Mouse (Mus musculus) layer of hippocampus, postnatal 36 days (tissue): ENCODE results near the gene Dnaaf1. TPM values are rescaled to one million over a fixed set of nuclear protein-coding genes. Genes with fewer than 3 reads are reported as not detected.
A peak's percentile ranks its signal among the peaks of the same experiment; 100 is the strongest.

Experiments used
- DNase-seq, 2 experiments: peaks; one replicate each; pipeline ENCODE4 v3.0.0; 2022
- total RNA-seq, 2 experiments: library from RNA; stranded (reverse); gene quantifications; 2 replicates each; pipeline ENCODE4 v1.2.3; 2021

The Dnaaf1 gene
- total RNA-seq, 2 experiments from 2014 or later = 0.12 to 0.18 TPM

DNA sequence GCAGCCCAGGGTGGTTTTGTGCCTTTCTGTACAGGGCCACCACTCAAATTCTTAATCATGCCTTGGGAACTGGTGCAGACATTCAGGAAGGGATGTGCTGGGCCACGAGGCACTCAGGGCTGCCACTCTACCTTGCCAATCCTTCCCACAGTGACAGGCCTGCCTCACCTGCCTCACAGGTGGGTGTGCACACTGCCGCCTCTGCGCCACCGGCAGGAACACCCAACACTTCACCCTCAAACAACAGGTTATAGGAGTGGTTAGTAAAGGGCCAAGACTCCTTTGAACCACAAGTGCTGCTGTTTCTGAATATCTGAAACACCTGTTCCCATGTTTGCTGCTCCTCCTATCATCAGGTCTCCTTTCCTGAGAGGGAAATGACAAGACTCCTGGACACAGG lies 2.6 kb upstream of the Dnaaf1 start:
- DNase-seq = no peak

DNA sequence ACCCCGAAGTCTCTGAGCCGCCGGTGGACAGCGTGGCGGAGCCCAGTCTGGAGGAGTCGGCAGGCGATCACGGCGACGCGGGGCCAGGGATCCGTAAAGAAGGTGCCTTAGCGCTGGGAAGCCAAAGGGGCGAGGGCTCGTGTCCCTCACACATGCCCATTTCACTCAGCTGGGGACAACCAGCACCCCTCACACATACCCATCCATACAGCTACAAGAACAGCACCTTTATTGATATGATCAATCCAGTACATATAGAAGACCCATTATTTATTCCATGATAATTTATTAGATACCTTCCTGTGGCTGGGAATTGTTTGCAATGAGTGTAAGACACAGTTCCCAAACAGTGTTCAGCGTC lies 311 bp downstream of the Dnaaf1 start:
- DNase-seq = no peak

GRCm38 (mm10) chr8:119579096-119579495 lies 4.1 kb downstream of the Dnaaf1 start:
- no peak for DNase-seq

GRCm38 (mm10) chr8:119580441-119581161 lies 5.6 kb downstream of the Dnaaf1 start:
- no peak for DNase-seq

GRCm38 (mm10) chr8:119585901-119586300 lies 10.9 kb downstream of the Dnaaf1 start:
- DNase-seq = no peak

DNA sequence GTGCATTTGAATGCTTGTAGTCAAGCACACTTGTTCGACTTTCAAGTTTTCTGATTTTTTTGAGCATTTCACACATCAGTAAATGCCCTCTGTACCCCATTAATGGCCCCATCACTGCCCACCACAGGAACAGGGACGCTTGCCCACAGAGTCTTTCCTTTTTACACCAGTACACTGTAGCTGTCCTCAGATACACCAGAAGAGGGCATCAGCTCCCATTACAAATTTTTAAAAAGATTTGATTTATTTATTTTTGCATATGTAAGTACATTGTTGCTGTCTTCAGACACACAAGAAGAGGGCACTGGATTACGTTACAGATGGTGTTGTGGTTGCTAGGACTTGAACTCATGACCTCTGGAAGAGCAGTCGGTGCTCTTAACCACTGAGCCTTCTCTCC lies 13.3 kb downstream of the Dnaaf1 start:
- DNase-seq = no peak

DNA sequence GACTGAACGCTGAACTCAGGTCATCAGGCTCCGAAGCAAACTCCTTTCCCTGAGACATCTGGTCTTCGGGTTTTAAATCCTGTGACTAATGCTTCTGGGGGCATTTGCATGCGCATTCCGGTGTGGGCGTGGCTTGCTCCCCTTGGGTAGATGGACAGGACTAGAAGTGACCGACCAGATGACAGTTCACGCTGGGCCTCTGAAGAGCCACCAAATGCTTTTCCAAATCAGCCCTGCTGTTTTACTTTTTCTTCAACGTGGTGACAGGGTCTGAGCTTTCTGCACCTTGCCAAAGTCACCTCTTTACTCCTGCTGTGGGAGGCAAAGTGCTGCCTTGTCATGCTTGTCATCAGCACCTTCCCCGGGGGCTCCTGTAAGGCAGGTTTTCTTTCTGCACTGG lies 13.8 kb downstream of the Dnaaf1 start:
- DNase-seq = no peak

DNA sequence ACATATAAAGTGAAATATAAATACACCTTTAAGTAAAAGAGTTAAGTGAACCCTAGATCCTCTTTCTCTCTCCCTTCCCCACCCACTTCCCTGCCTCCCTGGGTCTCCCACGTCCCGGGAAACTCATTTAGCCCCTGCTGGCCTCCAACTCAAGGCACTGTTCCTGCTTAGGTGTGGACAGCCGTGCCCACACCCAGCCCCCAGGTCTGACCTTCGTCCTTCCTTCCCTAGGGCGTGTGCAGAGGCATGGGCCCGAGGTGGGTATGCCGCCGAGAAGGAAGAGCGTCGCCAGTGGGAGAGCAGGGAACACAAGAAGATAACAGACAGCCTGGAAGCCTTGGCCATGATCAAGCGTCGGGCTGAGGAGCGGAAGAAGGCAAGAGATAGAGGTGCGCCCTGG lies 15.3 kb downstream of the Dnaaf1 start:
- no peak for DNase-seq

- DNase-seq = no peak
Measured at GRCm38 (mm10) chr8:119591456-119591855, 16.4 kb downstream of the Dnaaf1 start.

GRCm38 (mm10) chr8:119603771-119604170 lies 28.7 kb downstream of the Dnaaf1 start:
- DNase-seq = no peak

DNA sequence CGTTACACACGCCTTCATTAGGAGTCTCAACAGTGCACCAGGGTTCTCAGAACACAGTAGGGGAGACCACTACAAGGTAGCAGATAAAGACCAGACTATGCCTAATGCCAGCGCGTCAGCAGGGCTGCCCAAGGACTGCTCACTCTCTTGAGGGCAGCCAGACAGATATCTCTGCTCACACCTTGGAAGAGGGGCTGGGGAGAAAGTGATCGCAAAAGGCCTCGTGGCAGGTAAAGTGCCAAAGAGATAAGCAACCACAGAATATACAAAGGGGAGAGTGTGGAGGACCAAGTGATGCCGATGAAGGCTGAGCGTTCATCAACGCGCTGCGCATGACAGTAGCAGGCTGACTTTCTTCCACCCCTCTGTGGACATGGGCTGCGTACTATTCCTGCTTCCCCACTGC lies 29.4 kb downstream of the Dnaaf1 start:
- DNase-seq = no peak

GRCm38 (mm10) chr8:119604996-119605395 lies 30.0 kb downstream of the Dnaaf1 start, which contains the start of gene Taf1c:
TSS of gene Taf1c (minus strand) at chr8:119605222.
- DNase-seq = peak; percentile 87

DNA sequence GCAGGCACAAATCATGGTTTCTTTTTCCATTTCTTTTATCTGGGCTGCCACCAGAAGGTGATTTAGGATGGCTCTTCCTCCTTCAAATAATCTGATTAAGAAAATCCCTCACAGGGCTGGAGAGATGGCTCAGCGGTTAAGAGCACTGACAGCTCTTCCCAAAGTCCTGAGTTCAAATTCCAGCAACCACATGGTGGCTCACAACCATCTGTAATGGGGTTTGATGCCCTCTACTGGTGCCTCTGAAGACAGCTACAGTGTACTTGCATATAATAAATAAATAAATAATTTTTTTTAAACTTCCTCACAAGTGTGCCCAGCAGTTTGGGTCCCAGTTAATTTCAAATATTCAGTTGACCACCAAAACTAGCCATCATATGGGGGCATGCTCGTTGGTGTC lies 31.2 kb downstream of the Dnaaf1 start:
- DNase-seq = no peak

DNA sequence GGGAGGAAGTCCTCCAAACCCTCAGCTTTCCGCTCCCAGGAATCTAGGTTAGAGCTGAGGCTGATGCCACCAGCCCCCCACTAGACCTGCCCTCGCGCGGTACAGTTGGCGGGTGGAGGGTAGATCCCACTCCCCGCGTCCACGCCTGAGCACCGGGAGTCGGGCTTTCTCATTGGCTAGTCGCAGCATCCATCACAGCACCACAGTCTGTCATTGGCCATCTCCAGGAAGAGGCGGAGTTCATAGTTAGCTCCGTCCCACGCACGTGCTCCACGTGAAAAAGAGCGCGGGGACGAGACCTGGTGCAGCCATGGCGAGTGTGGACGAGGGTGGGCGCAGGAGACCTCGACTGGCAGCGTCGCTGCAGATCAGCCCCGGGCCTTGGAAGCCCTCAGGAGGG lies 37.4 kb downstream of the Dnaaf1 start, which contains the start of gene Adad2:
TSS of gene Adad2 (plus strand) at position 277 of the 400 bp plus-strand sequence.
- DNase-seq = no peak

GRCm38 (mm10) chr8:119615096-119615495 lies 40.1 kb downstream of the Dnaaf1 start:
- DNase-seq = no peak

DNA sequence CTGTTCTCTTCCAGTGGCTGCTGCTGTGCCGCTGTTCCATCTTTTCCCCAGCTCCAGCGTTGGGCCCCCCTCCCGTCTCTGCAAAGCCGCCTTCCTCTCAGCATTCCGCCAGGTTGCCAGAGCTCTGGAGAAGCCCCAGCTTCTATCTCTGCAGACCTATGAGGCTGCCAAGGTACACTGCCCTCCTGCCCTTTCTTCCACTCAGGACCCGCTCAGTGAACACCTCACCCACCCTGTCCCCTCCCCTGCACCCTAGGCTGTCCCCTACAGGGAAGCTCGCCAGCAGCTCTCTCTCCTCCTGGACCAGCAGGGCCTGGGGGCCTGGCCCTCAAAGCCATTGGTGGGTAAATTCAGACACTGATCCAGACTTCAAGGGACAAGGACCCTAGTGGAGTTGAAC lies 41.3 kb downstream of the Dnaaf1 start:
- DNase-seq = no peak

- DNase-seq = no peak
Measured at GRCm38 (mm10) chr8:119616811-119617210, 41.8 kb downstream of the Dnaaf1 start.

DNA sequence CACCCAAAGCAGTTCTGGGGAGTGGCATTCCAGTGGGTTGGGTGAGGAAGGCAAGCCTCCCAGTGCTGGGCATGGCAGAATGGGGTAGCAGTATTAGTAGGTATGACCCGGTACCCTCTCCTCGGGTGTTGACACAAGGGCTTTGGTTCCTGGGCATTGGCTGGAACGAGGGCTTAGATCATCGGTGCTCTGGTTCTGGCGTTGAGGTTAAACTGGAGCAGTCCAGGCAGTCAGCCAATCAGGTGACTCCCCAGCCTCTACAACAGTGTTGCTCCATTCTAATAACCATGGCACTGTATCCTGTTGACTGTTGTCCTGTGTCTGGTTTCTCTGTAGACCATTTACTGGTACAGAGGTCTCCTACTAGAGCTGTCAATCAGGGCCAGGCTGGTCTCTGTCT lies 42.6 kb downstream of the Dnaaf1 start:
- no peak for DNase-seq

DNA sequence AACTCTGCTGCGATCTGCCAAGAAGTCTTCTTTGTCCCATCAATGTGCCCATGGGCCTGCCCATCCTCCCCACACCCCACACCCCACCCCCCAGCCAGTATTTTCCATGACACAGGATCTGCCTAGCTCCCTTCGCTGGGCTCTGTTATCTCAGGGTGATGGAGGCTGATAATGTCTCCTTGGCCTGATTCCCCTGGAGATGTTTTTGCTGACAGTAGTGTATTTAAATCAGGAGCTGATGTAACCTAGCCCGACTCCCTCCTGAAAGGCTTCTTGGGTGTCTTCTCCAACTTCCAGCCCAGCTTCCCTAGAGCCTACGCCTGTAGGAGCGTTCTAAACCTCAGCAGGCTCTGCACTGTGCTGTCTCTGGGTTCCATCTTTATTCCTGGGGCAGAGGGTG lies 43.9 kb downstream of the Dnaaf1 start:
- DNase-seq = no peak

DNA sequence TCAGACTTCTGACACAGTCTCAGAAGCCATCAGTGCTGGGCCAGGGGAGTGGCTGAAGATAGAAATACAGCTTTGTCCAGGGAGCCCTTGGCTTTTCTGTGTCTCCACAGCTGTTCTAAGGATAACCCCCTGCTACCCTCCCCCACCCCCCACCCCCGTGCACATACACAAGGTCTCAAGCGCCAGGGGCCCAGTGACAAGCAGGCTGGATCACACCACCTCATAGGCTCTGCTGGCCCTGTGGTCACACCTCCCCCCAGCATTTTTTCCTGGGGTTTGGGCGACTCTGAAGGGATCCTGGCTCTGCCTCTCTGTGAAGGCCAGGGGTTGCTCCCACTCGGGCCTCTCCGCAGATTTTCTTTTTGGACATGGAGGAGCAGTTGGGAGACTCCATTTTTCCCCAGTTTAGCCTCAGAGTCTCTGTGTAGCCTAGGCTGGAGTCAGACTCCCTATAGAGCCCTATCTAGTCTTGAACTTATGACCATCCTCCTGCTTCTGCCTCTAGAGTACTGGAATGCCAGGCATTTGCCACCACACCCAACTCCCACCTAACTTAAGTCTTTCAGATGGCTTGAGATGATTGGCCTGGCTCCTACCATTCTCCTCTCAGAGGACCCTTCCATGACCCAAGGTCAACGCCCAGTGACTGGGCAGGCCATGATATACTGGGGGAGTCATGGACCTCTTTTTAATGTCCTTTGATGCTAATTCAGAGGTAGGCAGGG lies 45.2 kb downstream of the Dnaaf1 start:
- DNase-seq = no peak

DNA sequence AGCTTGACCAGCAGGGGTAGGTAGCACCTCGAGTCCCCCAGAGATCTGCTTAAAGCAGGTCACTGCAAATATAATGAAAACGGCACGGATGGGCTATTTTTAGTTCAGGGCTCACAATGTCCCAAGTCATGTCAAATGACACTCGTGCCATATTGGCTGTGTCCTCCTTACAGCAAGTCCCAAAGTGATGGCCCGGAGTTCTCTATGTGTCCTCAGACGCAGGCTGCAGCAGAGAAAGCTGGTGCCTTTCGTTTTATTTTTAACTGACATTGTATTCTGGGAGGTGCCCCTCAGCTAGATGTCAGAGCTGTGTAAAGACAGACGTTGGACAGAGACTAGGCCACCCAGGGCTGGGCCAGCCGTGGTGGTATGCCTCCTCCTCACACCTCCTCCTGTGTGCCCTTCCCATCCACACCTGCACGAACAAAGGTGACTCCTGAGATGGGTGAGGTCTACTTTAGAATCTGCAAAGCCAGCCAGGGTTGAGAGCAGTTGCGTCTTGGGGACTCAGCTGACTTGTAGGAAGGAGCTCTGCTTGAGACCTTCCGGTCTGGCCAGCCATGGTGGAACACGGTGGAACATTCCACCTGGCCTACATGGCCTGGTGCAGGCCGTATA lies 45.9 kb downstream of the Dnaaf1 start:
- no peak for DNase-seq

DNA sequence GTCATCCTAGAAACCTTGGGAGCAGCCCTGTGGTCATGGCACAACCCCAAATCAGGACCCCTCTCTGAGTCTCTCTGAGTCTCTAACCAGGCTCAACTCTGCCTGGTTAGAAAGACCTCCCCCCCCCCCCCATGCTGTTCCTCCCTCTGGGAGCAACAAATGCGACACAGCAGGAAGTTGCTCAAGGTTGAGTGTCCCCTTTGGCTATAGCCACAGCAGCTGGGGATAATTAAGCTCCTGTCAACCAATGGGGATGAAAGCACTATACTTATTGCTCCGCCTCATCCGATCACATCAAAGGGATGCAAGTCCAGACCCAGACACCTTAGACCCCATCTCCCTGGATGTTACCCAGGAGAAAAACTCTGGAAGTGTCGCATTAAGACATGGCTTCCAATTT lies 47.5 kb downstream of the Dnaaf1 start:
- DNase-seq = no peak

DNA sequence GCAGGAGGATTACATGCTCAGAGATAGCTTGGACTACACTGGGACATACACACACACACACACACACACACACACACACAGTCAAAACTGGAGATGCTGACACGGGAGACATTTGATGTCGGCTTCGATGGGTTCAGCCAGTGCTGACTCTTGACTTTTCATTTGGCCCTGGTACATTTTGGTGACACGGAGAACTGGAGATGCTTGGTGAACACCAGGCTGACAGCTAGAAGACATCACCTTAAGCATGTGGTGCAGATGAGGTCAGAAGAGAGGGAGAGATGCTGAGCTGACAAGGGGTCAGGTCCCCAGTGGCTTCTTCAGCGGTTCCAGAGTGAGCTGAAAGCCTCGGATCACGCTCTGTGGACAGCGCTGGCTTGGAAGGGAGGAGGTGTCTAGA lies 48.0 kb downstream of the Dnaaf1 start:
- DNase-seq = no peak

DNA sequence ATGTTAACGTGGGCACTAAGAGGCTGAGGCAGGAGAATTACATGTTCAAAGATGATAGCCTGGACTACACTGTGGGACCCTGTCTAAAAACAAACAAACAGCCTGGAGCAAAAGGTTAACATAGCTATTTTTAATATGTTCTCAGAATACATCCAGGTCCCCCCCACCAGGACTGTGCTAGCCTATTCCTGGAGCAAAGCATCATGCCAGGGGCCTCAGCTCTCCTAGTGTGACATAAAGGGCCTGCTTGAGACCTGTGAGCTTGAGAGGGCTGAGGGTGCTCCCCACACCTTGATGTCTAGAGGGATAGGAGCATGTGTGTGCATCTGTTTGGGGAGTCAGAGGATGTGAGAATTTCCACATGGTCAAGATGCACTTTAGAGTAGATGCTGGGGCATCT lies 48.7 kb downstream of the Dnaaf1 start:
- DNase-seq = no peak
